13 mouse cellular contexts compared by ENCODE assay signal in genomic region chr9:50496151-50496505, GRCm38 (mm10). TPM values are rescaled to one million over a fixed set of nuclear protein-coding genes. Genes with fewer than 3 reads are reported as not detected.
DNase-seq lines count a peak whose midpoint lies in the region; ATAC-seq and TF ChIP-seq lines count a peak whose summit lies in the region.
"Had no signal": no experiment of that assay in that cellular context is flagged by ENCODE, and none has a peak within 500 bp of the region (broad histone marks: within the 10 kb centered on the region; RNA-seq: fewer than 3 reads in every experiment).

No protein-coding gene starts in this region.

- no peak overlapping the region for H3K4me3 ChIP-seq in hindbrain, embryonic 12.5 days
- H3K4me3 ChIP-seq in hindbrain, embryonic 11.5 days (ENCODE audit: low read depth, low read length), result no peak overlapping the region
- no peak overlapping the region for H3K4me3 ChIP-seq in thymus, adult 2 months (ENCODE audit: control insufficient read depth, insufficient read depth, low read length)
- no peak overlapping the region for H3K4me3 ChIP-seq in embryonic facial prominence, embryonic 13.5 days
- no peak overlapping the region for H3K4me3 ChIP-seq in stomach, embryonic 15.5 days (replicated peaks)
- H3K4me3 ChIP-seq: erythroblast, embryonic 14.5 days had no signal

- no peak overlapping the region for H3K9ac ChIP-seq in hindbrain, embryonic 12.5 days
- no peak overlapping the region for H3K9ac ChIP-seq in hindbrain, embryonic 11.5 days (ENCODE audit: low read depth, low read length)
- H3K9ac ChIP-seq in embryonic facial prominence, embryonic 13.5 days, result peak overlapping the region; percentile 21; the same call in 1 of the 2 replicates
- no peak overlapping the region for H3K9ac ChIP-seq in stomach, embryonic 15.5 days

- no peaks in the 10 kb centered on the region for H3K27me3 ChIP-seq in hindbrain, embryonic 12.5 days
- no peaks in the 10 kb centered on the region for H3K27me3 ChIP-seq in hindbrain, embryonic 11.5 days (ENCODE audit: control insufficient read depth, insufficient read depth, low read length)
- H3K27me3 ChIP-seq in thymus, adult 2 months (ENCODE audit: control insufficient read depth, insufficient read depth, low read length), result no peaks in the 10 kb centered on the region
- no peaks in the 10 kb centered on the region for H3K27me3 ChIP-seq in embryonic facial prominence, embryonic 13.5 days
- H3K27me3 ChIP-seq in stomach, embryonic 15.5 days (replicated peaks), result no peaks in the 10 kb centered on the region

- no peak for TF ChIP-seq CTCF in thymus, adult 2 months (IDR thresholded peaks at IDR 0.05; ENCODE audit: borderline replicate concordance, control insufficient read depth, extremely low read depth, insufficient read depth, low read length, poor library complexity)

- 26% methylated on average over 6 of the region's 6 CpGs for WGBS in hindbrain, embryonic 12.5 days
- WGBS in hindbrain, embryonic 11.5 days, result 30% methylated on average over 6 of the region's 6 CpGs
- WGBS in thymus, adult 2 months, result 52% methylated on average over 6 of the region's 6 CpGs
- WGBS in embryonic facial prominence, embryonic 13.5 days, result 25% methylated on average over 6 of the region's 6 CpGs
- WGBS in stomach, embryonic 15.5 days, result 32% methylated on average over 6 of the region's 6 CpGs

- TF ChIP-seq POLR2A in thymus, adult 2 months (IDR thresholded peaks at IDR 0.05; ENCODE audit: control insufficient read depth, extremely low read depth, insufficient read depth, low read length, poor library complexity), result 0 out of 2 replicates have a peak, but pooled peaks have one; percentile 4

- 0 out of 2 replicates have a peak overlapping the region, but pooled peaks have one; percentile 13 for H3K27ac ChIP-seq in hindbrain, embryonic 12.5 days
- H3K27ac ChIP-seq in hindbrain, embryonic 11.5 days (ENCODE audit: low read depth, low read length), result no peak overlapping the region
- H3K27ac ChIP-seq in thymus, adult 2 months (ENCODE audit: control insufficient read depth, insufficient read depth, low read length), result no peak overlapping the region
- H3K27ac ChIP-seq in embryonic facial prominence, embryonic 13.5 days, result no peak overlapping the region
- 0 out of 2 replicates have a peak overlapping the region, but pooled peaks have one; percentile 26 for H3K27ac ChIP-seq in stomach, embryonic 15.5 days

- ATAC-seq in hindbrain, embryonic 12.5 days (ENCODE audit: low FRiP score), result no peak
- no peak for ATAC-seq in hindbrain, embryonic 11.5 days (ENCODE audit: low FRiP score)
- ATAC-seq in embryonic facial prominence, embryonic 13.5 days (ENCODE audit: insufficient number of reproducible peaks, insufficient read depth, low FRiP score, low TSS enrichment, low read depth), result no peak
- no peak for ATAC-seq in stomach, embryonic 15.5 days (ENCODE audit: insufficient read depth, low FRiP score, low read depth)

- peak overlapping the region; percentile 24; the same call in 1 of the 2 replicates for H3K4me2 ChIP-seq in hindbrain, embryonic 12.5 days (replicated peaks)
- no peak overlapping the region for H3K4me2 ChIP-seq in hindbrain, embryonic 11.5 days (replicated peaks; ENCODE audit: low read depth, low read length)
- peak overlapping the region; percentile 3 for H3K4me2 ChIP-seq in embryonic facial prominence, embryonic 13.5 days
- H3K4me2 ChIP-seq in stomach, embryonic 15.5 days, result 0 out of 2 replicates have a peak overlapping the region, but pooled peaks have one; percentile 2

- H3K36me3 ChIP-seq in hindbrain, embryonic 12.5 days, result no peaks in the 10 kb centered on the region
- H3K36me3 ChIP-seq in hindbrain, embryonic 11.5 days (ENCODE audit: control insufficient read depth, insufficient read depth, low read length), result no peaks in the 10 kb centered on the region
- no peaks in the 10 kb centered on the region for H3K36me3 ChIP-seq in thymus, adult 2 months (ENCODE audit: control insufficient read depth, insufficient read depth, low read length)
- no peaks in the 10 kb centered on the region for H3K36me3 ChIP-seq in embryonic facial prominence, embryonic 13.5 days
- H3K36me3 ChIP-seq in stomach, embryonic 15.5 days, result no peaks in the 10 kb centered on the region
- H3K36me3 ChIP-seq: G1E had no signal

- peaks cover 14% of the 10 kb centered on the region for H3K4me1 ChIP-seq in hindbrain, embryonic 12.5 days
- H3K4me1 ChIP-seq in hindbrain, embryonic 11.5 days (replicated peaks; ENCODE audit: control insufficient read depth, insufficient read depth, low read length), result no peaks in the 10 kb centered on the region
- peaks cover 19% of the 10 kb centered on the region for H3K4me1 ChIP-seq in thymus, adult 2 months (replicated peaks; ENCODE audit: control insufficient read depth, insufficient read depth, low read length)
- H3K4me1 ChIP-seq in embryonic facial prominence, embryonic 13.5 days, result peaks cover 15% of the 10 kb centered on the region; the same call in 1 of the 2 replicates
- H3K4me1 ChIP-seq in stomach, embryonic 15.5 days, result 0 out of 2 replicates have a peak, but pooled peaks cover 3% of the 10 kb centered on the region

- no peaks in the 10 kb centered on the region for H3K9me3 ChIP-seq in hindbrain, embryonic 12.5 days (replicated peaks)
- H3K9me3 ChIP-seq in hindbrain, embryonic 11.5 days (ENCODE audit: control insufficient read depth, low read length), result no peaks in the 10 kb centered on the region
- no peaks in the 10 kb centered on the region for H3K9me3 ChIP-seq in embryonic facial prominence, embryonic 13.5 days
- no peaks in the 10 kb centered on the region for H3K9me3 ChIP-seq in stomach, embryonic 15.5 days
- H3K9me3 ChIP-seq: G1E had no signal

- no peak for DNase-seq in hindbrain, embryonic 11.5 days (ENCODE audit: low spot score)
- no peak for DNase-seq in thymus, adult 2 months
- no peak for DNase-seq in thymus, postnatal 36 days
- no peak for DNase-seq in spleen, postnatal 14 days (ENCODE audit: low spot score in 2 of 2)
- no peak for DNase-seq in adrenal gland, adult 2 months
- DNase-seq: adrenal gland, adult 8-10 months; cerebellum, adult 18-20 months; right cerebral cortex, postnatal 25 days had no signal

RNA-seq across cellular contexts. Expression of gene Plet1, which starts 1.8 kb away (rescaled TPM):
- polyA plus RNA-seq in hindbrain, embryonic 12.5 days (2016; fragmentation: Nextera tagmentation; extraction: Ambion mirVana), result 0.79 and 1.1 TPM in 2 replicates
- polyA plus RNA-seq in hindbrain, embryonic 11.5 days (2014; fragmentation: Nextera tagmentation; extraction: Ambion mirVana), result 0.59 and 0.68 TPM in 2 replicates
- polyA plus RNA-seq in thymus, adult 2 months (2012; rRNA removed), result 7.5 and 8.0 TPM in 2 replicates
- polyA plus RNA-seq in embryonic facial prominence, embryonic 13.5 days (2015; fragmentation: Nextera tagmentation; extraction: Ambion mirVana), result 0.59 and 1.1 TPM in 2 replicates
- 7.8 and 9.7 TPM in 2 replicates for polyA plus RNA-seq in stomach, embryonic 15.5 days (2015; fragmentation: Nextera tagmentation; extraction: Ambion mirVana)
- under 1 TPM; 0.46 to 0.59 TPM for total RNA-seq in adrenal gland, adult 2 months (2021)
- 0.08 TPM in 1 of 2 replicates, not detected in the other for polyA plus RNA-seq in adrenal gland, adult 2 months (2012; rRNA removed)
- total RNA-seq: G1E had no signal
- polyA plus RNA-seq: erythroblast, embryonic 14.5 days had no signal

RNA-seq across cellular contexts. Expression of gene Pts, which starts 32.4 kb away (rescaled TPM):
- polyA plus RNA-seq in hindbrain, embryonic 12.5 days (2016; fragmentation: Nextera tagmentation; extraction: Ambion mirVana), result 95.1 and 96.2 TPM in 2 replicates
- 92.6 and 98.2 TPM in 2 replicates for polyA plus RNA-seq in hindbrain, embryonic 11.5 days (2014; fragmentation: Nextera tagmentation; extraction: Ambion mirVana)
- 45.0 and 51.0 TPM in 2 replicates for polyA plus RNA-seq in thymus, adult 2 months (2012; rRNA removed)
- 79.4 and 87.9 TPM in 2 replicates for polyA plus RNA-seq in embryonic facial prominence, embryonic 13.5 days (2015; fragmentation: Nextera tagmentation; extraction: Ambion mirVana)
- 83.4 and 92.6 TPM in 2 replicates for polyA plus RNA-seq in stomach, embryonic 15.5 days (2015; fragmentation: Nextera tagmentation; extraction: Ambion mirVana)
- 10 to 100 TPM; 59.5 to 72.8 TPM for total RNA-seq in adrenal gland, adult 2 months (2021)
- polyA plus RNA-seq in adrenal gland, adult 2 months (2012; rRNA removed), result 22.7 and 26.8 TPM in 2 replicates

RNA-seq across cellular contexts. Expression of gene Il18, which starts 58.5 kb away (rescaled TPM):
- polyA plus RNA-seq in hindbrain, embryonic 12.5 days (2016; fragmentation: Nextera tagmentation; extraction: Ambion mirVana), result 9.7 and 10.5 TPM in 2 replicates
- polyA plus RNA-seq in hindbrain, embryonic 11.5 days (2014; fragmentation: Nextera tagmentation; extraction: Ambion mirVana), result 5.2 and 8.5 TPM in 2 replicates
- polyA plus RNA-seq in thymus, adult 2 months (2012; rRNA removed), result 3.2 and 5.0 TPM in 2 replicates
- polyA plus RNA-seq in embryonic facial prominence, embryonic 13.5 days (2015; fragmentation: Nextera tagmentation; extraction: Ambion mirVana), result 5.1 TPM in 2 replicates
- 10.1 and 13.7 TPM in 2 replicates for polyA plus RNA-seq in stomach, embryonic 15.5 days (2015; fragmentation: Nextera tagmentation; extraction: Ambion mirVana)
- total RNA-seq in adrenal gland, adult 2 months (2021), result 1 to 10 TPM; 6.1 to 6.7 TPM
- polyA plus RNA-seq in adrenal gland, adult 2 months (2012; rRNA removed), result 1.6 and 2.1 TPM in 2 replicates
- total RNA-seq: G1E had no signal
- polyA plus RNA-seq: erythroblast, embryonic 14.5 days; G1E had no signal

RNA-seq across cellular contexts. Expression of gene Bco2, which starts 58.9 kb away (rescaled TPM):
- 0.17 and 0.28 TPM in 2 replicates for polyA plus RNA-seq in hindbrain, embryonic 12.5 days (2016; fragmentation: Nextera tagmentation; extraction: Ambion mirVana)
- polyA plus RNA-seq in hindbrain, embryonic 11.5 days (2014; fragmentation: Nextera tagmentation; extraction: Ambion mirVana), result 0.14 and 0.20 TPM in 2 replicates
- 0.23 and 0.38 TPM in 2 replicates for polyA plus RNA-seq in thymus, adult 2 months (2012; rRNA removed)
- 0.15 and 0.40 TPM in 2 replicates for polyA plus RNA-seq in embryonic facial prominence, embryonic 13.5 days (2015; fragmentation: Nextera tagmentation; extraction: Ambion mirVana)
- 1.1 and 1.3 TPM in 2 replicates for polyA plus RNA-seq in stomach, embryonic 15.5 days (2015; fragmentation: Nextera tagmentation; extraction: Ambion mirVana)
- total RNA-seq in adrenal gland, adult 2 months (2021), result 1 to 10 TPM; 4.5 to 5.0 TPM
- 0.10 and 0.16 TPM in 2 replicates for polyA plus RNA-seq in adrenal gland, adult 2 months (2012; rRNA removed)
- polyA plus RNA-seq: erythroblast, embryonic 14.5 days; G1E had no signal

Comparison
In these comparisons a context has a peak if more than half of its experiments do, and no peak if none do; other contexts are left out.
1. H3K27ac ChIP-seq: peak in hindbrain, embryonic 12.5 days (single experiment) and stomach, embryonic 15.5 days (single experiment); none in hindbrain, embryonic 11.5 days (single experiment), thymus, adult 2 months (single experiment) and embryonic facial prominence, embryonic 13.5 days (single experiment).